ENCODE assay signal across 10 mouse cellular contexts in genomic region chr16:53073856-53074568, GRCm38 (mm10).
DNase-seq lines count a peak whose midpoint lies in the region; ATAC-seq lines count a peak whose summit lies in the region.
"Had no signal": no experiment of that assay in that cellular context is flagged by ENCODE, and none has a peak within 500 bp of the region (broad histone marks: within the 10 kb centered on the region; RNA-seq: fewer than 3 reads in every experiment).

No protein-coding gene starts in this region.

- WGBS in hindbrain, embryonic 13.5 days = 63% methylated on average over 6 of the region's 6 CpGs
- WGBS in hindbrain, embryonic 10.5 days = 64% methylated on average over 6 of the region's 6 CpGs
- WGBS in forebrain, embryonic 16.5 days = 21% methylated on average over 6 of the region's 6 CpGs

- H3K4me1 ChIP-seq in hindbrain, embryonic 13.5 days (replicated peaks) = peaks cover 5% of the 10 kb centered on the region
- no peaks in the 10 kb centered on the region for H3K4me1 ChIP-seq in hindbrain, embryonic 10.5 days (replicated peaks)
- H3K4me1 ChIP-seq in forebrain, embryonic 16.5 days (replicated peaks; ENCODE audit: control insufficient read depth, insufficient read depth, low read length) = peaks cover 5% of the 10 kb centered on the region; the same call in 1 of the 2 replicates
- H3K4me1 ChIP-seq: liver, embryonic 12.5 days had no signal

- H3K27ac ChIP-seq in hindbrain, embryonic 13.5 days = 0 out of 2 replicates have a peak overlapping the region, but pooled peaks have one; percentile 12
- H3K27ac ChIP-seq in hindbrain, embryonic 10.5 days = no peak overlapping the region
- peak overlapping the region; percentile 1; the same call in 1 of the 2 replicates for H3K27ac ChIP-seq in forebrain, embryonic 16.5 days (ENCODE audit: low read length)
- H3K27ac ChIP-seq: kidney, postnatal 0 days; liver, embryonic 12.5 days had no signal

- no peaks in the 10 kb centered on the region for H3K27me3 ChIP-seq in hindbrain, embryonic 13.5 days
- no peaks in the 10 kb centered on the region for H3K27me3 ChIP-seq in hindbrain, embryonic 10.5 days (ENCODE audit: insufficient read depth, poor library complexity, severe bottlenecking)
- H3K27me3 ChIP-seq in forebrain, embryonic 16.5 days (replicated peaks; ENCODE audit: control insufficient read depth, insufficient read depth, low read length) = no peaks in the 10 kb centered on the region
- H3K27me3 ChIP-seq: liver, embryonic 12.5 days had no signal

- no peak overlapping the region for H3K4me2 ChIP-seq in hindbrain, embryonic 13.5 days
- H3K4me2 ChIP-seq in forebrain, embryonic 16.5 days (ENCODE audit: low read length) = peak overlapping the region; percentile 1
- H3K4me2 ChIP-seq: liver, embryonic 12.5 days had no signal

- DNase-seq in hindbrain, embryonic 10.5 days (ENCODE audit: low spot score) = no peak
- DNase-seq in brain, embryonic 18.5 days (ENCODE audit: low read depth, low spot score) = peak; percentile 42
- peak; percentile 22 to 51 for DNase-seq in layer of hippocampus, postnatal 10 days (ENCODE audit: low spot score in 2 of 2)
- DNase-seq in ovary, adult 18-20 months (ENCODE audit: low spot score) = no peak
- DNase-seq in adipocyte (ENCODE audit: low spot score) = no peak
- DNase-seq: gastrocnemius, postnatal 36 days had no signal

- H3K4me3 ChIP-seq in hindbrain, embryonic 13.5 days = no peak overlapping the region
- H3K4me3 ChIP-seq in hindbrain, embryonic 10.5 days = no peak overlapping the region
- no peak overlapping the region for H3K4me3 ChIP-seq in forebrain, embryonic 16.5 days (replicated peaks; ENCODE audit: low read length)
- H3K4me3 ChIP-seq: liver, embryonic 12.5 days had no signal

- no peaks in the 10 kb centered on the region for H3K9me3 ChIP-seq in hindbrain, embryonic 13.5 days
- no peaks in the 10 kb centered on the region for H3K9me3 ChIP-seq in hindbrain, embryonic 10.5 days
- H3K9me3 ChIP-seq in forebrain, embryonic 16.5 days (ENCODE audit: control insufficient read depth, low read length) = no peaks in the 10 kb centered on the region
- H3K9me3 ChIP-seq: liver, embryonic 12.5 days had no signal

- peak; percentile 85 for ATAC-seq in hindbrain, embryonic 13.5 days (ENCODE audit: low FRiP score)
- ATAC-seq in forebrain, embryonic 16.5 days = peak; percentile 92
- ATAC-seq: liver, embryonic 12.5 days had no signal

- no peaks in the 10 kb centered on the region for H3K36me3 ChIP-seq in hindbrain, embryonic 13.5 days
- no peaks in the 10 kb centered on the region for H3K36me3 ChIP-seq in hindbrain, embryonic 10.5 days
- H3K36me3 ChIP-seq in forebrain, embryonic 16.5 days (ENCODE audit: control insufficient read depth, insufficient read depth) = no peaks in the 10 kb centered on the region
- H3K36me3 ChIP-seq: liver, embryonic 12.5 days had no signal

- H3K9ac ChIP-seq in hindbrain, embryonic 13.5 days = no peak overlapping the region
- no peak overlapping the region for H3K9ac ChIP-seq in forebrain, embryonic 16.5 days (replicated peaks; ENCODE audit: low read depth, low read length)
- H3K9ac ChIP-seq: liver, embryonic 12.5 days had no signal

Comparison
In these comparisons a context has a peak if more than half of its experiments do, and no peak if none do; other contexts are left out.
1. DNase-seq: peak in brain, embryonic 18.5 days (single experiment) and layer of hippocampus, postnatal 10 days (2 of 2); none in hindbrain, embryonic 10.5 days (single experiment), ovary, adult 18-20 months (single experiment) and adipocyte (single experiment).